Mouse (Mus musculus) megakaryocyte, adult 5-6 weeks (primary cell): ENCODE measurements at regions not wholly inside any gene's neighbourhood (a gene's known extent, or its start where the extent isn't known, plus 50 kb on each side); places are given as distances from the start of the nearest gene placed in this dataset.

Experiments used
- ATAC-seq: 2 replicates; pipeline ENCODE4 v1.8.0; 2016; ENCODE audit warnings: mild to moderate bottlenecking, inconsistent platforms; ENCODE audit not compliant: poor library complexity, severe bottlenecking

DNA sequence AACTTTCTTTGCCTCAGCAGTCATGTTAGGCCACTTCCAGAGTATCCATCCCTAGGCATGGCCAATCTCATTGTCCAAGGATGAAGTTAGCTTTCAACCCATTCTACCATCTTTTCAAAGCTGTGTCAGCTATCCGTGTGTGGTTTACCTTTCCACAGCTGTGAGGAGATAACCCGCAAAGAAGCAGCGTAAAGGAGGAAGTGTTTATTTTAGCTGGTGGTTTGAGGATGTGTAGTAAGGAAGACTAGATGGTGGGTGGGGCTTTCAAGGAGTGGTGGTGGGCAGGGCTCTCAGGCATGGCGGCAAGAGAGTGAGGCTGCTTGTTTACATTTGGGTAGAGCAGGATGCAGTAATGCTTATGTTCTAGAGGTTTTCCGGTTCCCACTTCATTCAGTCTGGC is 52.4 kb upstream of the Kcne2 start:
- peak; percentile 91 for ATAC-seq

DNA sequence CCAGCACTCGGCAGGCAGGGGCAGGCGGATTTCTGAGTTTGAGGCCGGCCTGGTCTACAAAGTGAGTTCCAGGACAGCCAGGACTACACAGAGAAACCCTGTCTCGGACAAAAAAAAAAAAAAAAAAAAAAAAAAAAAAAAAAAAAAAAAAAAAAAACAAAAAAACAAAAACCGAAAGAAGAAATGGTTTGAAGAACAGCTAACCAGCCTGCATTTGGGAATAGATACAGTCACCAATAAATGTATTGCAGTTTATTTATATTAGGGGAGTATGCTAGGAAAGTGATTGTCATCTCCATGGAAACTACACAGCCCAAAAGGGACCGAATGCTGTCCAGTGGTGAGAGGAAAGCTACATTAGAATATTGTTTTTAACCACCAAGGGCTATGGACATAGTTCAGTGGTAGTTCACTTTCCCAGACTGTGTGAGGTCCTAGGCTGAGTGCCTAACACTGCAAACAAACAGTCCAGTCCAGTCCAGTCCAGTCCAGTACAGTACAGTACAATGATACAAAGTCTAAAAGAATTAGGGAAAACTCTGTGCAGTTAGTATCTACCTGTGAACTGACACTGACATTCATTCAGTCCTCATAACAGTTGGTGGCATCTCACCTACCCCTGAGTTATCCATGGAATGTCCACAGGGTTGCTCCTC is 50.1 kb upstream of the Kcne2 start:
- ATAC-seq, result no peak
